Mouse (Mus musculus) thymus, adult 2 months (tissue): Measurements from ENCODE around the gene Ip6k1. TPM values are rescaled to one million over a fixed set of nuclear protein-coding genes. Genes with fewer than 3 reads are reported as not detected.

Source experiments
- DNase-seq: peaks from one replicate; pipeline ENCODE4 v3.0.0; 2021
- H3K27ac ChIP-seq: fragments of 200-500 bp; 2 replicates; pipeline ENCODE4 v1.5.1; 2012; ENCODE audit warnings: low read length, control low read depth; ENCODE audit not compliant: control insufficient read depth, insufficient read depth
- H3K27me3 ChIP-seq: fragments of 200-500 bp; 2 replicates; pipeline ENCODE4 v1.6.1; 2012; ENCODE audit warnings: mild to moderate bottlenecking, low read length, moderate library complexity, mixed read lengths; ENCODE audit not compliant: control insufficient read depth, insufficient read depth
- H3K36me3 ChIP-seq: fragments of 200-500 bp; 2 replicates; pipeline ENCODE4 v1.6.1; 2012; ENCODE audit warnings: mild to moderate bottlenecking, low read length, moderate library complexity; ENCODE audit not compliant: control insufficient read depth, insufficient read depth
- H3K4me1 ChIP-seq: fragments of 200-500 bp; replicated peaks from 2 replicates; pipeline ENCODE4 v1.6.1; 2012; ENCODE audit warnings: low read length; ENCODE audit not compliant: control insufficient read depth, insufficient read depth
- H3K4me3 ChIP-seq: fragments of 200-500 bp; 2 replicates; pipeline ENCODE4 v1.5.1; 2012; ENCODE audit warnings: mild to moderate bottlenecking, low read length, control low read depth, moderate library complexity; ENCODE audit not compliant: control insufficient read depth, insufficient read depth
- CTCF ChIP-seq: fragments of 200-500 bp; IDR thresholded peaks from 2 replicates; pipeline ENCODE4 v1.5.1; 2012; ENCODE audit warnings: mild to moderate bottlenecking, control low read depth, low read length, moderate library complexity, borderline replicate concordance; ENCODE audit not compliant: control insufficient read depth, poor library complexity, insufficient read depth; ENCODE audit errors: extremely low read depth
- POLR2A ChIP-seq: fragments of 200-500 bp; IDR thresholded peaks from 2 replicates; pipeline ENCODE4 v1.6.1; 2012; ENCODE audit warnings: mild to moderate bottlenecking, low read length, control low read depth, moderate library complexity; ENCODE audit not compliant: control insufficient read depth, poor library complexity, insufficient read depth; ENCODE audit errors: extremely low read depth
- WGBS: fragments of 180-500 bp; shearing (Covaris S2); methylation state at CpG from one replicate; pipeline ENCODE4 v1.1.7; 2018; 5-methylcytosine and 5-hydroxymethylcytosine counted together
- polyA plus RNA-seq: library from polyadenylated mRNA; depleted of rRNA; stranded (reverse); fragments of >200 nt; gene quantifications from 2 replicates; pipeline ENCODE4 v1.2.3, GENCODE M21; 2012

Gene Ip6k1
- polyA plus RNA-seq, 1 experiment: 197 TPM

DNA sequence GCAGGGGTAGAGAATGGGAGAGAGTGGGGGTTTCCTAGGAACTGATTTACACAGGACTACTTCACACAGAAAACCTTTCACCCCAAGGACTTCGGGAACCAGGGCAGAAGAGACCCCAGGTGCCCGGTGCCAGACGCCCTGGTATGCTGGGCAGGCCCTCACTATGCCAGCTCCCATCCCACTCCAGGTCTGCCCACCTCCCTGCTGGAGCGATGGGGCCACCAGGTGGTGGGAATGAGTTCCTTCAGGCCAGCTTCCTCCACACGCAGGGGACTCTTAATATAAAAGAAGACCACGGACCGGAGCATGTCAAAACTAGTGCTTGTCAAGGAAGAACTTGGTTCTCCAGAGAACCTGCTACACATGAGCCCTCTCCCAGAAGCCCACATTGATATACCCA, 64.9 kb downstream of the Ip6k1 start:
- 96% methylated on average over 7 of the region's 7 CpGs for WGBS
- H3K27me3 ChIP-seq: no peaks in the 10 kb centered on the region
- H3K4me3 ChIP-seq: no peak overlapping the region
- DNase-seq: no peak
- peaks cover 9% of the 10 kb centered on the region; the same call in 1 of the 2 replicates for H3K36me3 ChIP-seq
- no peak overlapping the region for H3K27ac ChIP-seq
- no peaks in the 10 kb centered on the region for H3K4me1 ChIP-seq
- TF ChIP-seq POLR2A: no peak
- no peak for TF ChIP-seq CTCF

DNA sequence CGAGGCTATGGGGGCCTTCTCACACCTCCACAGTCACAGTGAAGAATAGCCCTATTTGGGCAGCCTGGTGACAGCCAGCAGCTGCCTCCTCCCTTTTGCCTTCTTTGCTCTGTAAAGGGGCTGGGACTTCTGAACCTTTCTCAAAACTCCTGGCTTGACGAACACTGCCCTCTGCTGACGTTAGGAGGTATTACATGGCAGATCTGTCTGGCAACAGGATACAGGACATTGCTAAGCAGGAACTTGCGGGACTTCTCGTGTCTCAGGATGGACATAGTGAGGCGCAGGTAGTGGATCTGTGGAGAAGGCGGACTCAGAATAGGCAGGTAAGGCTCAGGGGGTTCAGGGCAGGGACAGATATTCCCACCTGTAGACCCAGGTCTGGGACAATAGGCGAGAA, 65.6 kb downstream of the Ip6k1 start:
- no peak overlapping the region for H3K27ac ChIP-seq
- no peaks in the 10 kb centered on the region for H3K4me1 ChIP-seq
- no peak overlapping the region for H3K4me3 ChIP-seq
- DNase-seq: peak; percentile 82
- H3K27me3 ChIP-seq: no peaks in the 10 kb centered on the region
- 38% methylated on average over 8 of the region's 8 CpGs for WGBS
- TF ChIP-seq POLR2A (no peak), CTCF (0 out of 2 replicates have a peak, but pooled peaks have one; percentile 18)
- peaks cover 9% of the 10 kb centered on the region; the same call in 1 of the 2 replicates for H3K36me3 ChIP-seq

DNA sequence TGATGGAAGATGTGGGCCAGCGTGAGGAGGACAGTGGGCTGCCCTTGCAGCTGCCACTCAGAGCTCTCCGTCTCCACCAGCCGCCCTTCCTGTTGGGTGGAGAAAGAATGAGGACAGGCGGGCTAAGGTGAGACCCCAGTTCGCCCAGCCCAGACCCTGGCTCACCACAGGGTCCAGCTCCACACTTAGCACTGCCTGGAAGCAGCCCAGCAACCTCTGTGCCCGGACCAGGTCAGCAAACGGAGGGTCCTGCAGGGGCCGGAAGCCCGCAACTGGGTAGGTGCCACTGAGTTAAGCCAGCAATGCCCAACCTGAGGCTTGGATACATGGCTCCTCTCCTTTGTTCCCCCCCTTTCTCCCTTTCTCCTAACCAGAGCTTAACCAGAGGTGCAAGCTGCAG, 66.7 kb downstream of the Ip6k1 start:
- Histone ChIP-seq H3K27ac (no peak overlapping the region), H3K27me3 (no peaks in the 10 kb centered on the region)

DNA sequence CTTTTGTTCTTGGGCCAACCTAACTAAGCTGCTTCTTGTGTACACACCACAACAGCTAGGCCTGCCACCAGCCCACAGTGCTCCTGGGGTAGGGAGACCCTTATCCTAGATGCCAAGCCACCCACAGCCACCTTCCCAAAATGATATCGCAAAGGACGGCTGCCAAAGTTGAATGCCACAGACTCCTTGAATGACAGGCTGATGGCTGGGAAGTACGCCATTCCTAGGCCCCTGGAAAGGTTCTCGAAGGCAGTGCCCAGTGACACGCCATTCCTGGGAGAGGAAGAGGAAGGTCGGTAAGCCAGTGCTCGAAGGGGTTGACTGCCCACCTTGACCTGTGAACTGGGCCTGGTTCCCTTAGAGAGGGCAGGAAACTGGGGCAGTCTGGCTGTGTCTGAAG, 67.2 kb downstream of the Ip6k1 start:
- H3K36me3 ChIP-seq: peaks cover 6% of the 10 kb centered on the region; the same call in 1 of the 2 replicates
- TF ChIP-seq CTCF (no peak), POLR2A (no peak)
- 96% methylated on average over 7 of the region's 7 CpGs for WGBS
- no peaks in the 10 kb centered on the region for H3K4me1 ChIP-seq
- no peaks in the 10 kb centered on the region for H3K27me3 ChIP-seq
- no peak for DNase-seq
- no peak overlapping the region for H3K27ac ChIP-seq
- no peak overlapping the region for H3K4me3 ChIP-seq

More for the DNA sequence above, 66.7 kb downstream of the Ip6k1 start:
- Histone ChIP-seq H3K4me1 (no peaks in the 10 kb centered on the region), H3K4me3 (no peak overlapping the region), H3K36me3 (peaks cover 6% of the 10 kb centered on the region; the same call in 1 of the 2 replicates)
- DNase-seq: no peak
- no peak for TF ChIP-seq POLR2A
- TF ChIP-seq CTCF: no peak
- WGBS: 95% methylated on average over 9 of the region's 9 CpGs

DNA sequence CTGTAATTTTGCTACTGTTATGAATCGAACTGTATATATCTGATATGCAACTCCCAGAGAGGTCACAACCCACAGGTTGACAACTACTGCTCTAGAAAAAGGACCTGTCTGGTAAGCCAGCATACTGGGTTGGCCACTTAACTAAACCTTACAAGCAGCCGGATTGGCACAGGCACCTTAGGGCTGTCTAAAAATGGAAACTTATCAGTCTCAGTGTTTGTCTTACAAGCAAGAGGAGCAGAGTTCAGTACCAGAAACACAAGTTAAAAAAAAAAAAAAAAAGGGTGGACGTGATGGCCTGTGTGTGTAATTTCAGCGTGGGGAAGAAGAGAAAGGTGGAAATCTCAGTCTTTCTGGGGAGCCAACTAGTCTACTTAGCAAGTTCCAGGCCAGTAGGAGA, 69.5 kb downstream of the Ip6k1 start:
- no peak for TF ChIP-seq POLR2A
- TF ChIP-seq CTCF: no peak
- no peak overlapping the region for H3K27ac ChIP-seq
- no peaks in the 10 kb centered on the region for H3K27me3 ChIP-seq
- H3K36me3 ChIP-seq: peaks cover 6% of the 10 kb centered on the region; the same call in 1 of the 2 replicates
- H3K4me1 ChIP-seq: no peaks in the 10 kb centered on the region
- 91% methylated on average over 4 of the region's 4 CpGs for WGBS
- H3K4me3 ChIP-seq: no peak overlapping the region
- DNase-seq: no peak

DNA sequence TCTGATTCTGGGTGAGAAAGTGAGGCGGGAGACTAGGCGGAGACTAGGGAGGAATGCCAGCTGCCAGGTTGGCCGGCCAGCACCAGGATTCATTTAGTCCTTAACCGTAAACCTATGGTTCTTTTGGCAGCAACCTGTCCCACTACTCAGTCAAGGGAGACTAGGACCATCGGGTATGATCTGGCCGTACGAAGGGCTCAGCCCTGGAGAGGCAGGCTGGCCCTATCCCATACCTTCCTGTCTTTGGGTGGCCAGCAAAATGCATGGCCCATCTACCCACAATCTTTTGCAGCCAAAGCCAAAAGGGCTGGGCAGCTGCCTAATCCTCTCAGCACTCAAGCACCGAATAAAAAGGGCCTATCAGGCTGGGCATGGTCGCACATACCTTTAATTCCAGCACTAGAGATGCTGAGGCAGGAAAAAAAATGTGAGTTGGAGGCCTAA, 70.2 kb downstream of the Ip6k1 start:
- no peak overlapping the region for H3K4me3 ChIP-seq
- 94% methylated on average over 9 of the region's 9 CpGs for WGBS
- no peak overlapping the region for H3K27ac ChIP-seq
- H3K36me3 ChIP-seq: peaks cover 6% of the 10 kb centered on the region; the same call in 1 of the 2 replicates
- H3K27me3 ChIP-seq: no peaks in the 10 kb centered on the region
- no peak for DNase-seq
- no peaks in the 10 kb centered on the region for H3K4me1 ChIP-seq
- TF ChIP-seq POLR2A: no peak
- TF ChIP-seq CTCF: no peak
